Mouse (Mus musculus) midbrain, embryonic 12.5 days (tissue): ENCODE data around the gene Ank3. TPM values are rescaled to one million over a fixed set of nuclear protein-coding genes. Genes with fewer than 3 reads are reported as not detected.

Source experiments
- ATAC-seq: fragments of 200-750 bp; cut with Nextera tagmentation; 2 replicates; pipeline ENCODE4 v1.8.0; 2017; ENCODE audit warnings: low read depth, moderate TSS enrichment, moderate library complexity; ENCODE audit not compliant: low FRiP score
- H3K27ac ChIP-seq: fragments of 300-500 bp; sonication (generic); replicated peaks from 2 replicates; pipeline ENCODE4 v1.5.1; 2016; ENCODE audit warnings: mild to moderate bottlenecking
- H3K27me3 ChIP-seq: fragments of 300-500 bp; sonication (generic); 2 replicates; pipeline ENCODE4 v1.6.1; 2016; ENCODE audit warnings: mild to moderate bottlenecking
- H3K36me3 ChIP-seq: fragments of 300-500 bp; sonication (generic); 2 replicates; pipeline ENCODE4 v1.6.1; 2016
- H3K4me1 ChIP-seq: fragments of 300-500 bp; sonication (generic); 2 replicates; pipeline ENCODE4 v1.6.1; 2016
- H3K4me2 ChIP-seq: fragments of 300-500 bp; sonication (generic); replicated peaks from 2 replicates; pipeline ENCODE4 v1.6.1; 2016; ENCODE audit warnings: mild to moderate bottlenecking, moderate library complexity
- H3K4me3 ChIP-seq: fragments of 300-500 bp; sonication (generic); 2 replicates; pipeline ENCODE4 v1.5.1; 2016; ENCODE audit warnings: mild to moderate bottlenecking
- H3K9ac ChIP-seq: fragments of 300-500 bp; sonication (generic); replicated peaks from 2 replicates; pipeline ENCODE4 v1.6.1; 2016; ENCODE audit warnings: mild to moderate bottlenecking, moderate library complexity
- H3K9me3 ChIP-seq: fragments of 300-500 bp; sonication (generic); 2 replicates; pipeline ENCODE4 v1.6.1; 2016; ENCODE audit warnings: mild to moderate bottlenecking
- WGBS: fragments of 180-500 bp; shearing (Covaris S2); methylation state at CpG from one replicate; pipeline ENCODE4 v1.1.7; 2016; 5-methylcytosine and 5-hydroxymethylcytosine counted together
- polyA plus RNA-seq: library from polyadenylated mRNA; unstranded; fragments of >200 nt; fragmentation: Nextera tagmentation; extraction: Ambion mirVana; gene quantifications from 2 replicates; pipeline ENCODE4 v1.2.1, GENCODE M21; 2016

Gene Ank3
- polyA plus RNA-seq, 1 experiment from 2014 or later: 86.9 TPM

DNA sequence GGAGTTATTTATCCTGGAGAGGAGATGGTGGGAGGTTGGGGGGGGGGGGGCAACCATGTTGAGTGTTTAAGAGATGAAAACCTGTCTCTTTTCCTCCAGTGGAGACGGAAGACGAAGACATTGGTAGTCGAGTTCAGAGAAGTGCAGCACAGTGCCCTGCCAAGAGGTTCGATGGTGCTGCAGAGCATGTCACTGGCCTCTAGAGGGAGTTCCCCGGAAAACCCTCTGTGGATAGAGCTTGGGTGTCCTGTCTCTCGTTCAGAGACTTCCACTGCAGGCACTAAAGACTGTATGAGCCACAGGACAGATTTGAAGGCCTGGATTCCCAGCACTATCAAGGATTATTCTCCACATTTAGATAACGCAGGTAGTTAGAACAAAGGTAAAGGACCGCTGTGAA, 382.9 kb downstream of the Ank3 start:
- Histone ChIP-seq H3K36me3 (no peaks in the 10 kb centered on the region), H3K4me1 (0 out of 2 replicates have a peak, but pooled peaks cover 7% of the 10 kb centered on the region), H3K9me3 (no peaks in the 10 kb centered on the region), H3K9ac (no peak overlapping the region), H3K4me3 (no peak overlapping the region), H3K27me3 (no peaks in the 10 kb centered on the region), H3K4me2 (no peak overlapping the region), H3K27ac (no peak overlapping the region)
- WGBS: 24% methylated on average over 8 of the region's 8 CpGs
- 0 out of 2 replicates have a peak, but pooled peaks have one; percentile 52 for ATAC-seq

DNA sequence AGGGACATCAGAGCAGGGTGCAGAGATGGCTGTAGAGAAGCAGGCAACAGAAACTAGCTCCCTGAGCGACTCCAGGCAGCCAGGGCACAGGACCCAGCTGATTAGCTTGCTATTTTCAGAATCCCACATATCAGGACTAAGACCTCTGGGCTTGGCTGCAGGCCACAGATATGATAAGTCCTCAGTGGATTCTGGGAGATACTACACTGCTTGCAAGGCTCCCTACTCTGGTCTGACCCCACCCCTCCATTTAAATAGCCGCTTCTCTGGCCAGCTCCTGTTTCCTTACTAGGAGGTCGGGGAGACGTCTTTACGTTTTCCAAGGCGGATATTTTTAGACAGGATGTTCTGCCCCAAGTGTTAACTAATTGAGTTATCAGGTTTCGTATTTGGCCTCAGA, 386.7 kb downstream of the Ank3 start:
- peaks cover 14% of the 10 kb centered on the region; the same call in 1 of the 2 replicates for H3K4me1 ChIP-seq
- no peak overlapping the region for H3K4me3 ChIP-seq
- H3K27ac ChIP-seq: no peak overlapping the region
- H3K9ac ChIP-seq: no peak overlapping the region
- 60% methylated on average over 7 of the region's 7 CpGs for WGBS
- ATAC-seq: no peak
- no peaks in the 10 kb centered on the region for H3K9me3 ChIP-seq
- H3K4me2 ChIP-seq: no peak overlapping the region
- H3K27me3 ChIP-seq: no peaks in the 10 kb centered on the region
- no peaks in the 10 kb centered on the region for H3K36me3 ChIP-seq

DNA sequence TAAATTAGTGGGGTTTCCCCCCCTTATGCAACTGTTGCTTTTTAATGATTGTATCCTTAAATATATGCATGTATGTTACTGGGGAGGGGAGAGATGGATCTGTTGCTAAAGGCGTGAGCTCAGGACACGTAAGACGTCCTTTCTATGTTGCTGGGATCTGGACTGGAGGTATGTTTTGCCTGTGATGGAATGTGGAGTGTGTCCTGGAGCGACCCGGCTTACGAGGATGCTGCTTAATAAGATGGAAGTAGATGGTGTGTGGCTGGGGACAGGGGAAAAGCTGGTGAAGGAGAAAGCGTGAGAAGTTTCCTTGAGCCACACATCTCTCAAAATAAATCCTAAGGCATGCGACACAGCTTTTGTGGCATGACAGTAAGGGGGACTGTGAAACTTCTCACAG, 387.1 kb downstream of the Ank3 start:
- Histone ChIP-seq H3K4me3 (no peak overlapping the region), H3K9ac (no peak overlapping the region), H3K4me2 (no peak overlapping the region), H3K9me3 (no peaks in the 10 kb centered on the region), H3K4me1 (peaks cover 14% of the 10 kb centered on the region; the same call in 1 of the 2 replicates), H3K27me3 (no peaks in the 10 kb centered on the region), H3K27ac (no peak overlapping the region), H3K36me3 (no peaks in the 10 kb centered on the region)
- WGBS: 78% methylated on average over 8 of the region's 8 CpGs
- no peak for ATAC-seq

DNA sequence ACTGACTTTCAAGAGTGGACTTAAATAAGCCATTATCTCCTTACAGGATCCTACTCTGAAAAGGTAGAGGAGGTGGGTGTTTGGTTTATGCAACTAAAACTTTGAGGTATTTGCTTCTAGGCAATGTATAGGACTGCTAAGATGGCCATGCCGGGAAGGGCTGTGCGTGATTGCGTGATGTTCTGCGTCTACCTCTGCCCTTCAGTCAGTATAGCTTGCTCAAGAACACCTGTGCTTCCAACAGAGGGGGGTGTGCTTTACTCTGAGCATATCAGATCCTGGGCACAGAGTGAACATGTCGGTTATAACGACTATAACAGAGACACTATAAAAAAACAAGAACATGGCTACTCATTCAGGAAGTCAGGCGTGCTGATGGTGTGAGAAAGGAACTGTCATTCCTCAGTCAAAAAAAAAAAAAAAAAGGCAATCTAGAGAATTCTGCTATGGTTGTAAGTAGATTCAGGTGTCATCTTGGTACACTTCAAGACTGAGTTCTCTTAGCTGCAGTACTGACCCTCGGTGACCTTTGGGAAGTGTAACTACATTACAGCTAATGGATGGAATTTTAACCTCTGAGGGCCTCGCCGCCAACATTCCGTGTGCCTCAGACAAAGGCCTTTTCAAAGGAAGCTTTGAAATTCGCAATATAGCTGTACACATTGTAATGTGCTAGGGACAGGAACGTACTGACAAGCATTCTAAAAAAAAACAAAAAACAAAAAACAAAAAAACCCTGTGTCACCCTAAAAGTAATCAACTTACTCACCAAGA, 387.8 kb downstream of the Ank3 start:
- Histone ChIP-seq H3K27me3 (no peaks in the 10 kb centered on the region), H3K9ac (no peak overlapping the region), H3K9me3 (no peaks in the 10 kb centered on the region), H3K4me1 (peaks cover 14% of the 10 kb centered on the region; the same call in 1 of the 2 replicates), H3K27ac (no peak overlapping the region), H3K4me3 (no peak overlapping the region), H3K36me3 (no peaks in the 10 kb centered on the region), H3K4me2 (no peak overlapping the region)
- ATAC-seq: no peak
- 73% methylated on average over 13 of the region's 13 CpGs for WGBS

DNA sequence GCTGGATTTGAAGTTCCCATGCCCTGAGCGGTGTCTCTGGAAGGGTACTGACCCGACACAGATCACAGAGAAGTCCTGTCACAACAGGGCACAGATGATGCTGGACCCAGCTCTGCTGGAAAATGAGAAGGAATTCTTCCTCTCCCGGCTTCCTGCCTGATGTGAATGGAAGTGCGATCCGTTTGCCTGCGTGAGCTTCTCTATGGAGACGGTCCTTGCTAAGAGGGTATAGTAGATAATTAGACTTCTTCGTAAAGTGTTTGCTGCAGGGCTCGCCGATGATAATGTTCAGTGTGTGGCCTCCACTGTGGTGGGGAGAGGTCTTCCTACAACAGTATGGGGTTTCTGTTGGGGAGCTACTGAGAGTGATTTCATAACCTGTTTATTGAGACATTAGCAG, 388.8 kb downstream of the Ank3 start:
- no peaks in the 10 kb centered on the region for H3K27me3 ChIP-seq
- H3K9me3 ChIP-seq: no peaks in the 10 kb centered on the region
- H3K4me1 ChIP-seq: peaks cover 14% of the 10 kb centered on the region; the same call in 1 of the 2 replicates
- 55% methylated on average over 10 of the region's 10 CpGs for WGBS
- H3K4me2 ChIP-seq: no peak overlapping the region
- ATAC-seq: no peak
- no peaks in the 10 kb centered on the region for H3K36me3 ChIP-seq
- no peak overlapping the region for H3K4me3 ChIP-seq
- H3K9ac ChIP-seq: no peak overlapping the region
- no peak overlapping the region for H3K27ac ChIP-seq

DNA sequence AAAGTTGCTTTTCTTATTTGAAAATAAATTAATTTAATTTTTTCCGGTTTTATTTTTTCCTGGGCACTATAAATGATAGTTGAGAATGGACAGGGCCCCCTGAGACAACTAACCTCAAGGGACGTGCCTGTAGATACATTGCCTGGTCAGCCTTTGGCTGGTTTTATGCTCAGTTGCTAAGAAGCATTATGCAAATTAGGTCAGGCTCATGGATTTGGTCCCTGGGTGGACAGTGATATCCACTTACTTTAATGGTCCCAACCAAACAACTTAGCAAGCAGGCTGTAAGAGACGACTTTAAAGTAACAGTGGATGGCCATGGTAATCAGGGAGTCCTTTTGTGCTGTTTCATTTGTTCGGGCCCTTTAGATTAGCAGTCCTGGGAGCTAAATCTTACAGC, 392.0 kb downstream of the Ank3 start:
- ATAC-seq: no peak
- Histone ChIP-seq H3K27ac (no peak overlapping the region), H3K4me1 (peaks cover 10% of the 10 kb centered on the region; the same call in 1 of the 2 replicates), H3K4me2 (no peak overlapping the region), H3K9ac (no peak overlapping the region), H3K27me3 (no peaks in the 10 kb centered on the region), H3K36me3 (no peaks in the 10 kb centered on the region), H3K9me3 (no peaks in the 10 kb centered on the region), H3K4me3 (no peak overlapping the region)
- 56% methylated on average over 4 of the region's 4 CpGs for WGBS

DNA sequence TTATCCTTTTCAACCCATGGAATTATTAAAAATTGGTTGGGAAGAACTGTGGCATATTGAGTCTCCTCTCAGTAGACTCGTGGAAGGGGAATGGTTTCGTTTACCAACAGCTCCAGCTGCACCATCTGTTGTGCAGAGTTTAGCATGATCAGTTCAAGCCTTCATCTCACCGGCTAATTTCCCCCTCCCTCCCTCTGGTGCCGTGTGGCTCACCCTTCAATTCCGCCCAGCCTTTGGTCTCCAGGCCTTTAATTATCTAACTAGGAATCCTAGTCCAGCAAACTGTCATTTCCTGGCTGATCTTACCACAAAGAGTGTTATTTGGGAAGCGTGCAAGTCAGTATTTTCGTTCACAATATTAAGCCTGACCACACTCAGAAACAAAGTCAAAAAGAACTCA, 393.4 kb downstream of the Ank3 start:
- H3K27ac ChIP-seq: no peak overlapping the region
- no peak for ATAC-seq
- no peaks in the 10 kb centered on the region for H3K27me3 ChIP-seq
- H3K4me3 ChIP-seq: no peak overlapping the region
- no peak overlapping the region for H3K9ac ChIP-seq
- 60% methylated on average over 7 of the region's 7 CpGs for WGBS
- H3K9me3 ChIP-seq: no peaks in the 10 kb centered on the region
- H3K4me2 ChIP-seq: no peak overlapping the region
- H3K36me3 ChIP-seq: no peaks in the 10 kb centered on the region
- H3K4me1 ChIP-seq: peaks cover 6% of the 10 kb centered on the region; the same call in 1 of the 2 replicates

DNA sequence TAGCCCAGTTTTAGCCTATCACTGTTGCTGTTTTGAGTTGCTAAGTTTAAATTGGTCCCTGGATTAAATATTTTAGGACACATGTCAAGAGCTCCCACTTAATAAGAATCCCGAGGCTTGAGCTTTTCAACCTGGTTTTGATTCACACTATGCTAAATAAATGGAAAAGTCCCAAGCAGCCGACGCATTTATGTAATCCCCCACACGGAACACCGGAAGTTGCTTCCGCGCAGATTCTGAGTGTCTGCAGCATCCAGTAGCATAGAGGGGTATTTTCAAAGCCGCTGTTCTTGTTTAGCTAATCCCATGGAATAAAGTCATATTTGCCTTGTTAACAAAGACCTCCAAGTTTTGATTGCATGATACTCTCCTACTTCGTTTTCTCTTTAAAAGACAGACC, 393.8 kb downstream of the Ank3 start:
- H3K27ac ChIP-seq: no peak overlapping the region
- H3K9me3 ChIP-seq: no peaks in the 10 kb centered on the region
- no peak overlapping the region for H3K4me3 ChIP-seq
- 0 out of 2 replicates have a peak, but pooled peaks cover 3% of the 10 kb centered on the region for H3K4me1 ChIP-seq
- no peaks in the 10 kb centered on the region for H3K27me3 ChIP-seq
- ATAC-seq: no peak
- no peak overlapping the region for H3K4me2 ChIP-seq
- H3K9ac ChIP-seq: no peak overlapping the region
- 73% methylated on average over 9 of the region's 9 CpGs for WGBS
- H3K36me3 ChIP-seq: no peaks in the 10 kb centered on the region

DNA sequence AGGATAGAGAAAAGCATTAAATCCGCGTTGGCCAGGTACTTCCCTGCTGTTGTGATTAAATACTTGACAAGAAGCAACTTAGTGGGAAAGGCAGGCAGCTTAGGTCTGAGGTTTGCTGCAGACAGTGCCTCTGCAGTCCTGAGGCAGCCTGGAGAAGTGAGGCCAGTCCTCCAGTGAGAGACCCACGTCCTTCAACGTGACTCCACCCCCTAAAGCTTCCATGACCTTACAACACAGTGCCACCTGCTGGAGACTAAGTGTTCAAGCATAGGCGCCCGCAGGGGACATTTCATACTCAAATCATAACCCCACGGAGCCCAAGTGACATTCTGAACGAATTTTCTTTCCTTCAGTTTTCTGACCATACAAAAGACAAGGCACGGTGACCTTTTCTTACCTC, 394.5 kb downstream of the Ank3 start:
- Histone ChIP-seq H3K9me3 (no peaks in the 10 kb centered on the region), H3K36me3 (no peaks in the 10 kb centered on the region), H3K4me2 (no peak overlapping the region), H3K9ac (no peak overlapping the region), H3K27me3 (no peaks in the 10 kb centered on the region), H3K4me1 (no peaks in the 10 kb centered on the region), H3K4me3 (no peak overlapping the region), H3K27ac (no peak overlapping the region)
- 34% methylated on average over 9 of the region's 9 CpGs for WGBS
- ATAC-seq: no peak

DNA sequence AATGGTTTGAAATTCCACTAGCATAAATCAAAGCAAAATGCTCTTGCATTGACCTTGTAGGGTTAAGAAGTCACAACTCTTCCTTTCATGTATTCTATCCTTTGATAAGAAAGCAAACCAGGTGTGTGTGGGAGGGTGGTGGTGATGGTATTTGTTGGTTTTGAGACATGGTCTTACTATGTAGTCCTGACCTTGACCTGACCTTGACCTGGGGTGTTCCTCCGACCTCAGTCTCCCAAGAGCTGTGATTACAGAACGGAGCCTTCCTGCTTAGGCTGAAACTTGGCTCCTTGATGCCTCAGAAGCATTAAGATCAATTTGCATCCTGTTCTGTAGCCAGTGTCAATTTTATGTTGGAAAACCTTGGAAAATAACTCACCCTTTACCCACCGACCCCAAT, 397.1 kb downstream of the Ank3 start:
- no peak overlapping the region for H3K4me2 ChIP-seq
- no peak overlapping the region for H3K4me3 ChIP-seq
- no peak overlapping the region for H3K27ac ChIP-seq
- H3K9ac ChIP-seq: no peak overlapping the region
- ATAC-seq: no peak
- no peaks in the 10 kb centered on the region for H3K27me3 ChIP-seq
- no peaks in the 10 kb centered on the region for H3K9me3 ChIP-seq
- no peaks in the 10 kb centered on the region for H3K36me3 ChIP-seq
- WGBS: 81% methylated on average over 3 of the region's 3 CpGs
- no peaks in the 10 kb centered on the region for H3K4me1 ChIP-seq

DNA sequence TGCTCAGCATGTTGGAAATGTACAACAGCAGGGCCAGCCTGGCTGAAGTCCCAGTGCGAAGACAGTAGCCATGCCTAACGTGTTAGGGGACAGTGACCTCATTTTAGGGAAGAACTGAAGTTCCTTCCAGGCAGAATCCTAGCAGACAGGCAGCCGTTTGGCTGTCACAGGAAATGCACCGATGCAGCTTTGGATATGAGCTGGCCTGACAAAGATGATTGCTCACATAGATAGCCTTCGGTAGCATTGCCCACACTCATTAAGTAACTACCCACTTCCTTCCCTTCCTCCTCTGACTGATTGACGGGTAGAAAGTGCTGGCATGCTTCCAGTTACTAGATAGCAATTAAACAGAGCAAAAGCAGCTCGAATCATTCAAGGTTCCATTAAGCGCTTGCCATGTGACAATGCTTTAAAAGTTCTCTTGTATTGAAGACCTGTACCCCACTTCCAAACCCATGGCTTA, 397.9 kb downstream of the Ank3 start:
- Histone ChIP-seq H3K4me1 (no peaks in the 10 kb centered on the region), H3K4me3 (no peak overlapping the region), H3K27me3 (no peaks in the 10 kb centered on the region), H3K9me3 (no peaks in the 10 kb centered on the region), H3K9ac (no peak overlapping the region), H3K27ac (no peak overlapping the region), H3K36me3 (no peaks in the 10 kb centered on the region), H3K4me2 (no peak overlapping the region)
- no peak for ATAC-seq
- WGBS: 81% methylated on average over 8 of the region's 8 CpGs

DNA sequence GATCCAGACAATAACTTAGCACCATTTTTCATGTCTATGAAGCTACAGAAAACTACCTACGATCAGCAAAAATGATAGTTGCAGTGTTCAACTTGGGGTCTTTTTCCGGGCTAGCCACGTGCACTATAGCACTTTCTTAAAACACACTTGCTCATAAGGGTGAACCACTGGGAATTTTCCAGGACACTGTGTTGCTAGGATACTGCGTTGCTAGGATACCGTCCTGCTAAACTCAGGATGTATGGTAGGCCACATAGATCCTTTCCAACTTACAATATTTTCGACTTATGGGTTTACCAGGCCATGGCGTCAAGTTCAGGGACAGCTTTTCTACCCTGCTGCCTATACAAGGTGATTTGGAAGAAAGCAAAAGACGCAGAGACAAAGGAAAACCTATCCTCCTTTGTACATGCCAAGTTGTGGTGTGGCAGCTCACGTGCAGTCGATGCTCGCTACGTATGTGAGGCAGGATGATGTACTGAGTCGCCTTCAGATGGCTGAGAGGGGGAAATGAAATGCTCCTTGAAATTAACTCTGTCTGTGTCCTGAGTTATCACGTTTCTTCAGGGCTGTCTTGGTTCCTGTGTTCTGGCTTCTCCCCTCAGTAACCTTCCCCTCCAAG, 404.7 kb downstream of the Ank3 start:
- no peaks in the 10 kb centered on the region for H3K36me3 ChIP-seq
- no peak overlapping the region for H3K4me3 ChIP-seq
- H3K9me3 ChIP-seq: no peaks in the 10 kb centered on the region
- peak; percentile 78 for ATAC-seq
- H3K4me1 ChIP-seq: peaks cover 15% of the 10 kb centered on the region
- H3K27me3 ChIP-seq: no peaks in the 10 kb centered on the region
- H3K4me2 ChIP-seq: no peak overlapping the region
- peak overlapping the region; percentile 42 for H3K27ac ChIP-seq
- WGBS: 72% methylated on average over 14 of the region's 14 CpGs
- no peak overlapping the region for H3K9ac ChIP-seq
